Mouse (Mus musculus) kidney, postnatal 4 days (tissue): ENCODE measurements around the gene Il11ra1.
"Not testable (repeated sequence)": the region's sequence is repeated elsewhere in the genome, so short reads cannot be mapped to it uniquely, and the experiment has no call there.

Experiments
- DNase-seq, 2 experiments: peaks; one replicate each; pipeline ENCODE4 v3.0.0; 2021; ENCODE audit warnings: mixed read lengths in 2 of 2

Gene Il11ra1

DNA sequence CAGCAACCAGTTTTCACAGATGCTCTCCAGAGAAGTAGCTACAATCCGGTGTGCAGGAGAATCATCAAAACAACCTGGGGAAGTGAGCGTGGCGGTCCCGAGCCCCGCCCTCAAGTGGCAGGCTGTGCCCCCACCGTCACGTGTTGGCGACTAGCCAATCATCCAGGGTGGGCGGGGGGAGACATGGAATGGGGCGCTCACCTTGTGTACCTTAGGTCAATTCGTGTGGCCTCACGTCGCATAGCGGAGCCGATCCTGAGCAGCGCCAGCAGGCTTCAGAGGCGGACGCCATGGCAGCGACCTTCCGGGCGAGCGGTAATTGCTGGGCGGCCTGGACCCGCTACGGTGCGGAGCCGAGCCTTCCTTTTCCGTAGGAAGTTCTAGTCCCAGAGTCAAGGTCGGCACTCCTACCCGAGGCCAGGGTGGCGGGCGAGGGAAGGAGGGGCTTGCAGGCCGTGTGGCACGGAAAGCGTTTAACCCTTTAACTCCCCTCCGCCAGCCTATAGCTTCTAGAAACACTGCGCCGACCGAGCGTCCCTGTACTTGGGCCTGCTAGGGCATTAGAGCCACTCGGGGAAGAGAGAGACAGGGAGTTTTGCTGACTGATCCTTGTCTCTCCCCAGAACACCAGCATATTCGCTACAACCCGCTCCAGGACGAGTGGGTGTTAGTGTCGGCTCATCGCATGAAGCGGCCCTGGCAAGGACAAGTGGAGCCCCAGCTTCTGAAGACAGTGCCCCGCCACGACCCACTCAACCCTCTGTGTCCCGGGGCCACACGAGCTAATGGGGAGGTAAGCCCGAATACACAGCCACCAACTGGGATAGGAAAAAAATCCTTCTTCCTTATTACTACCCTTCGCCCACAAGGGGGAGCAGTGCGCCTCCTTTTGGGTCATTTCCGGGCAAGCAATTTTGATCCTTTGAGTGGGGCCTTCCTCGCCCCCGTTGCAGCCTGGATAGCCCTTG lies 55.8 kb downstream of the Il11ra1 start, which contains the start of gene Sigmar1:
Sigmar1 (minus strand) TSS at position 820 of the 968 bp plus-strand sequence.
- DNase-seq = peak; percentile 90 to 94

DNA sequence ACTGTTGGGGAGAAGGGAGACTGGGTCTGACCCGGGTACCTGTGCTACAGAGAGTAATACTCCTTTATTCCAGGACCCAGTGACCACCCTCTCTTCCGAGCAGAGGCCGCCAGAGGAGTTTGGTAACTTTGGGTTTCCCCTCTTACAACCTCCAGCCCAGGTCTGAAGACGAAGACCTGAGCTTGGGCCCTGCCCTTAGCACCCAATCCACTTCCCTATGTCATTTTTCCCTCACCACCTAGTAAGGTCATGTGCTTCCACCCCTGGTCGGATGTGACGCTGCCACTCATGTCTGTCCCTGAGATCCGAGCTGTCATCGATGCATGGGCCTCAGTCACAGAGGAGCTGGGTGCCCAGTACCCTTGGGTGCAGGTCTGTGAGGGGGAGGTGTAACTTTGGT lies 56.7 kb downstream of the Il11ra1 start:
- DNase-seq = no peak

GRCm38 (mm10) chr4:41757321-41757720 lies 57.5 kb downstream of the Il11ra1 start:
- peak in 1 of 2 experiments; percentile 21 for DNase-seq

GRCm38 (mm10) chr4:41758021-41758420 lies 58.2 kb downstream of the Il11ra1 start:
- peak in 1 of 2 experiments; percentile 57 for DNase-seq

DNA sequence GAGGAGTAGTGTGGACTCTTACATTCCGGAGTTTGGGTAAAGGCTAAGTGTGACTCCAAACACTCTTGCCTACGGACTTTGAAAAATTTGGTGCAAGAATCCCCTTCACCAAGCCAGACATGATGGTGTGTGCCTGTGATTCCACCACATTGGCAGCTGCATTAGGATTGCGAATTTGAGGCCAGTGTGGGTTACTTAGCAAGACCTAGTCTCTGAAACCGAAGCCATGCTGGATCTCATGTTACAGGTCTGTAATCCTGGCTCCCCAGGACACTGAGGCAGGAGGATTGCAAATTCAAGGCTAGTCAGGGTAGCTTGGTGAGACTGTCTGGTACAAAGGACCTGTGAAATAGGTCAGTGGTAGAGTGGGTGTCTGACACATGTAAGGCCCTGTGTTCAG lies 58.9 kb downstream of the Il11ra1 start:
- DNase-seq = no peak

DNA sequence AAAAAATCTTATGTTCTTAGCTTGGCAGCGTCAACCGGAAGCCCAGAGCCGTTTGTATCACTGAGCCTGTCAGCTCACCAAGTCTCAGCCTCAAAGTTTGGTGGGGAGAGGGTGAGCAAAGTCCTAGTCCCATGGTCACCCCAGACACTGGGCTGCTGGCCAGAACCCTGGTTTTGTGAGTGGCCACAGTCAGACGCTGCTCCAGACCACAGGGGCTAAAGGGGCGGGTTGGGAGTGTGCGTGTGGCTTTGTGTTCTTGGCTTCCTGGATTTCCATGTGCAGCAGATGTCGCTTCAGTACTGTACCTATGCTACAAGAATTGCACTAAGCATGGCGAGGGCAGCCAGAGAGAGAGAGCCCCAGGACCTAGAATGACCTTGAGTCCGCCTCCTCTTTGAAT lies 59.4 kb downstream of the Il11ra1 start:
- peak; percentile 75 to 84 for DNase-seq

- DNase-seq = peak in 1 of 2 experiments; percentile 37
Observed at GRCm38 (mm10) chr4:41759656-41760287, 60.0 kb downstream of the Il11ra1 start.

- peak; percentile 94 to 96 for DNase-seq
Observed at GRCm38 (mm10) chr4:41760288-41760721, 60.5 kb downstream of the Il11ra1 start.

DNA sequence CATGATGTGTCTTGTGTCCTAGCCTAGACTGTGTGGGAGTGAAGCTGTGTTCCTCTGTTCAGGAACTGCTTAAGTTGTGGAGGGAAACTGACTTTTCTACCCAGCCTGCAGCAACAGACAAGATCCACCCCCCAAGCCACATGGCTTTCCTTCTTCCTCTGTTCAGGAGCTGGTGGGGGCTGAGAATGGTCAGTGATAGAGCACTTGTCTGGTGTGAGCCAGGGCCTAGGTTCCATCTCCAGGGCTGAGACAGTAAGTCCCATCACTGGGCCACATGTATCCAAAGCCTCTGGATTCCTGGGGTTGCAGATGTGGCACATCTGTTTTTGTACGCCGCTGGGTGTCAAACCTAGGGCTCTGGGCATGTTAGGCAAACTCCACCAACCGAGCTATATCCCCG lies 61.1 kb downstream of the Il11ra1 start:
- DNase-seq = peak in 1 of 2 experiments; percentile 30

- no peak for DNase-seq
Observed at GRCm38 (mm10) chr4:41761680-41762079, 61.9 kb downstream of the Il11ra1 start.

DNA sequence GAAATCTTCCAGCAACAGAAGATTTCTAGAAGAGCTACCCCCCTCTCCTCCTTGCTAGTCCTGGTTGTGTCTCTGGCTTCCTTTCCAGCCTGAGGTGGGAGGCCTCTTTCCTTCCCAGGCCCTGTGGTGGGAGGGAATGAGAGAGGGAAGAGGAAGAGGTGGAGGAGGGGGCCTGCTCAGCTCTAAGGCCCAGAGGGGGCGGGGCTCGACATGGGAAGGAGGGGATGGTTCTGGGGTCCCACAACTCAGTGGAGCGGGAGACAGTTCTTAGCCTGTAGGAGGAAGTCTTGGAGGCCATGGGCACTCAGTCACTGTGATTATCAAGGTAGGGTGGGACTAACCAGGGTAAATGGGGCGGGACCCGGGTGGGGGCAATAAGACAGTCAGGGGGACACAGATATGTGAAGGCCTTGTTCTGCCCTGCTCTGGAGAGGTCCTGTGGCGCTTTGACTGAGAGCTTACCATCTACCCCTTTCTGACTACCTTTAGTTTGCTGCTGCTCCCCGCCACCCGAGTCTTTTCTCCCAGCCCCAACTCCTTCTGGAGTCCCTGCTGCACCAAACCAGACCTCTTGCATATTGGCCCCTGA lies 62.4 kb downstream of the Il11ra1 start:
- peak; percentile 76 to 81 for DNase-seq

DNA sequence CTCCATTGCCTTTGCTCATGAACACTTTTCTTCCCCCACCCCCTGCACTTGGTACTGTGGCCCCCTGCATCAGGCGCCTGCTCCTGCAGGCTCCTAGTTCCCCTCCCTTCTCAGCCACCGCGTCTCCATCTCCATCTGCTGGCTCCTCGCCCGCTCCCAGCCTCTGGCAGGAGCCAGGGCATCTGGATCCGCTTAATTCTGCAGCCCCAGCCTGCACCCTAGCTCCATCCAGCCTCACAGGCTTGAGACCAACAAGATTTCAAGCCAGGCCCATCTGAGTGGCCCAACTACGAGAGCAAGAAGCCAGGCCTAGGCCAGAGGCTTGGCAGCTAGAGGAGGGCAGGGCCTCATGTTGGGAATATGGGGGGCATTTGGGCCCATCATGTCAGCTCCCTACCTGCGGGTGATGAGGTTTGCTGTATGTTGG lies 62.9 kb downstream of the Il11ra1 start:
- DNase-seq = peak; percentile 72 to 78

GRCm38 (mm10) chr4:41763176-41763575 lies 63.4 kb downstream of the Il11ra1 start:
- DNase-seq = not testable (repeated sequence)

DNA sequence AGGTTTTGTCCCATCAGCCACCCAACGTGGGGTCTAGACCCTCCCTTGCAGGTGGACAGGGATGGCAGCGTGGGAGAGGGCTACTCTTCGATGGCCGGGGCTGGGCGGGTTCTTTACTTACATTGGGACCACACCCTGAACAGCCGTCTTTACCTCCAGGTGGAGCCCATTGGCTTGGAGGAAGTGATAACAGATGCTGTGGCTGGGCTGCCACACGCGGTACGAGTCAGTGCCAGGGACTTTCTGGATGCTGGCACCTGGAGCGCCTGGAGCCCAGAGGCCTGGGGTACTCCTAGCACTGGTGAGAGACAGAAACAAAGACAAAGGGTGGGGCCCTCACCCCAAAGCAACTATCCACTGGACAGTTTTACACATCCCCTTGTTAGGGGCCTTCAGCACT lies 67.5 kb downstream of the Il11ra1 start:
- DNase-seq = not testable (repeated sequence)

DNA sequence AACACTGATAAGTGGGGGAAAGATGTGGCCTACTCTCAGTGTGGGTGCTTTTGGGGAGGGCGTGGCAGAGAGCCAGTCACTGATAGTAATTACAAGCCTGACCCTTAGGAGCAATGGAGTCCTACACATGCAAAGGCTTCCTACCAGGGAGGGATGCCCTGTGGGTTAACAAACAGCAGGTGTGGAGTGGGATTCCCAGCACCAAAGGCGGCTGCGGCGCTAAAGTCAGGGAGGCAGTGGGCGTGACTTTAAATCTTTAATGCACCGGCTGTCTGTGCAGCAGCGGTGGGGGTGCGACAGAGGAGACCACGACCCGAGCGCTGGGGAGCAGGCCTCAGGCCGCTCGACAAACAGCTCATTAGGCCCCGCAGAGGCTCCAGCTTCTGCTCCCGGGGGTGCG lies 73.2 kb downstream of the Il11ra1 start:
- DNase-seq = peak; percentile 34 to 50

- DNase-seq = peak; percentile 82 to 90
Observed at GRCm38 (mm10) chr4:41773502-41773901, 73.7 kb downstream of the Il11ra1 start.

- peak; percentile 87 to 91 for DNase-seq
Observed at GRCm38 (mm10) chr4:41774002-41774401, 74.2 kb downstream of the Il11ra1 start, which contains the start of gene Ccl27a. Gene Ccl27a (minus strand): TSS chr4:41774247.

DNA sequence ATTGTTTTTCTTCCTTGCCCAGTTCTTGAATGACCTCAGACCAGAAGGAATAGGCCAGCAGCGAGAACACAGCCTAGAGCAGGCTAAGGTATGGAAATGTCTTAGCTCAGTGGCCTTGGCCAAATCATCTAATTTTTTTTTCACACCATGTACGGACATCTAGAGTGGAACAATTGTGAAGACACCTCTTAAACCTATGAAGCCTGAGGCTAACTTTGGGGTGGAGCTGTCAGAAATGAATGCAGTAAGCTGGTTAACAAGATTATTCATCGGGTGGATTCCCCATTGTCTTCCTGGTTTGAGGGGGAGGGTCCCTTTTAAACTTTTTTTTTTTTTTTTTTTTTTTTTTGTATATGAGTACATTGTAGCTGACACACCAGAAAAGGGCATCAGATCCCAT lies 74.7 kb downstream of the Il11ra1 start:
- peak in 1 of 2 experiments; percentile 20 for DNase-seq

DNA sequence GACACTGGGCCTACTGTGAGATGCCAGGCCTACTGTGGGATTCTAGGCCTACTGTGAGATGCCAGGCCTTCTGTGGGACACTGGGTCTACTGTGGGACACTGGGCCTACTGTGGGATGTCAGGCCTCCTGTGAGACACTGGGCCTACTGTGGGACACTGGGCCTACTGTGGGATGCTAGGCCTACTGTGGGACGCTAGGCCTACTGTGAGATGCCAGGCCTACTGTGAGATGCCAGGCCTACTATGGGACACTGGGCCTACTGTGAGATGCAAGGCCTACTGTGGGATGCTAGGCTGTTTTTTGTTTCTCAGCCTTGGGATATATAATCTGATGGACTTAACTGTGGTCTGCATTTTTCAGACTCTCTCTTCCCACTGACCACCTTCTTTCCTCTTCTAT lies 76.1 kb downstream of the Il11ra1 start:
- not testable (repeated sequence) for DNase-seq

DNA sequence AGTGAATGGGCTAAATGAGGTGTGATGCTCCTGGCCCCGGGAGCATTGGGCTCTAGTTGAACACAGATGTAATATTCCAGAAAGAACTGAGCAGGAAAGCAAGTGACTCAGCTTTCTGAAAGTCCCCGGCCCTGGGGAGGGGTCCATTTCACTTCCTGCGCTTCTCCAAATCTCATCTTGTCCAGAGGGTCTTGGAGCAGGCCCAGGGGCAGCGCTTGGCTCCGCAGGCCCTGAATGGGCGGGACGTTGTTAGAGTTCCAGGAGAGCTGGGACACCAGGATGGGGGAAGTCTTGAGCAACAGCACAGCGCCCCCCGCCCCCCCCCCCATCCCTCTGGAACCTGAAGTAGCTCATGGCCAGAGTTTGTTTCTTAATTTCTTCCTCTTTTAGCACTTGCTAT lies 81.5 kb downstream of the Il11ra1 start:
- not testable (repeated sequence) for DNase-seq

- peak in 1 of 2 experiments; percentile 17 for DNase-seq
Observed at GRCm38 (mm10) chr4:41781748-41782485, 82.1 kb downstream of the Il11ra1 start.

- not testable (repeated sequence) for DNase-seq
Observed at GRCm38 (mm10) chr4:41782711-41783110, 82.9 kb downstream of the Il11ra1 start.
